Mouse (Mus musculus): ENCODE measurements around the gene Mllt3.
A peak's percentile ranks its signal among the peaks of the same experiment; 100 is the strongest.
"Not testable (repeated sequence)": the region's sequence is repeated elsewhere in the genome, so short reads cannot be mapped to it uniquely, and the experiment has no call there.

Gene Mllt3

DNA sequence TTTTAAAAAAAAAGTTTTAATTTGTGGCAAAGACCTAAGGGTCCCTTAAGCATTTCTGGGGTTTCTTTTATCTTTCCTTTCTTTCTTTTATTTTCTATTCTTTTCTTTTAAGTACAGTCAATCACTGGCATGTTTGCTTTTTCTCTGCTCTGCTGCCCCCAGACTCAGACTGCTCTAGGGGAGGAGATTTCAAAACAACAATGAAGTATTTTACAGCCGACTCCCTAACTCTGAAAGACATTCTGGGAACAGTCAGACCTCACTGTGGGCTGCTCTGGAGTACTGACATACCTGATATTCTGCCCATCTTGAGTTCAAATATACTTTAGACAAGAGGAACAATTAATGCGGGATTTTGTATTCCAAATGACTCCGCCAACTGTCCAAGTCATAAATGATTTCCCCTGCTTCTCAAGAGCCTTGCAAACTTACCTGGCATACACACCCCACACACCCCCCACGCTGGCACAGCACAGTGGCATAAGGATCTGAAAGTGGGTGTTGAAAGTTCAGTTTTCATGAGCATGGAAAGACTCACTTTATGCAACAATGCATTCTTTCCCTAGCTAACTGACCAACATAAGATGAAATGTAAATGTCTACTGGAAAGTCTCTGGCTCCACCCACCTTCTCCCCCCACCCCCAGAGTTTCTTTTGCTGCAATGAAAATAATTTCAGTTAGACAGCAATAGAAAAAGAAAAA is 21.1 kb downstream of the Mllt3 start:
- no peak for DNase-seq

GRCm38 (mm10) chr4:88010441-88010840 is 22.7 kb downstream of the Mllt3 start:
- DNase-seq = no peak

GRCm38 (mm10) chr4:88005801-88006200 is 27.4 kb downstream of the Mllt3 start:
- no peak for DNase-seq

DNA sequence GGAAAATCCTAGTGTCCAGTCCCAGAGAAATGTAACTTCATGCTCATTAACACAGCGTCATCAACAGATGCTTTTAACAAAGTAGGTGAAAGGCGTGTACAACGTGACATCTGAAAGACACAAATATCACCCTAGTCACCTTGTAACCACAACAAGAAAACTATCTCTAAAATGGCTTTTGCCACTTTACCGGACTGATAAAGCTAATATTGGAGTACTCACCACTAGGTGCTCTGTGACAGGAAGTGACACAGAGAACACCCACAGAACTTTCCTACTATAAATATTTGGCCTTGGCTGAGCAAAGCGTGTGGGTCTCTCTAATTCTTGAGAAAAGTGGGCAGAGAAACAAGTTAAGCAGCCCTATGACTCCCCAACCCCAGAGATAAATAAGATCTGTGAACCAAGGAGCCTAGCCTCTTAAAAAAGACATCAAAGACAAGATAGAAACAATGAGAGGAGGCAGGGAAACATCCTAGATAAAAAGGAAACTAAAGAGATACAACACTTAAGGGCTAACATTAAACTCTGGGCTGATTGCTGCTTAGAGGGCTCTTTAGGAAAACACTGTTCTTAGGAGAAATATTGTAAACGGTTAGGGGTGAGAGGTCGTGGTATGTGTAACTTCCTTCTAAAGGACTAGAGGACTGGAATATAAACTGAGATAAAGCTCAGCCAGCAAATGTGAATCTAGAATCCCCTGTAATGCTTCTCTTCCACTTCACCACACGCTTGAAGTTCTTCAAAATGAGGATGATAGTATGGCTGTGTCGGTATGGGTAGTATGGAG is 29.8 kb downstream of the Mllt3 start:
- DNase-seq = no peak

GRCm38 (mm10) chr4:87991710-87992109 is 41.5 kb downstream of the Mllt3 start:
- DNase-seq = peak; percentile 24 to 32

DNA sequence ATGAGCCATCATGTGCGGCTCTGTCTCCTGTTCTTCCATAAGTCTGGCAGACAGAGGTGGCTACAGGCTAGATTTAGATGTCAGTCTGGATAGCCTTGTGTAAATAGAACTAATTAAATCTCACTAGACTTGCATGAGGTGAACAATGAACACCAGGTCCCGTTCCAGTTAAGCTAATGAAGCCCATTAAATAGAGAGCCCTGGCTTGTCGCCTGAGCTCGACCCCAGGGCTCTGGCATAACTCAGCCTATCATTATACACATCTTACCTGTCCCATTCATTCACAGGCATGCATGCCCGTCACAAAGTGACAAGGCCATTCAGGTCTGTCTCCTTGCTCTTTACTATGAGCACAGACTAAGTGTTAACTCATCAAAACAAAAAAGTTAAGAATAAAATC is 42.2 kb downstream of the Mllt3 start:
- no peak for DNase-seq

DNA sequence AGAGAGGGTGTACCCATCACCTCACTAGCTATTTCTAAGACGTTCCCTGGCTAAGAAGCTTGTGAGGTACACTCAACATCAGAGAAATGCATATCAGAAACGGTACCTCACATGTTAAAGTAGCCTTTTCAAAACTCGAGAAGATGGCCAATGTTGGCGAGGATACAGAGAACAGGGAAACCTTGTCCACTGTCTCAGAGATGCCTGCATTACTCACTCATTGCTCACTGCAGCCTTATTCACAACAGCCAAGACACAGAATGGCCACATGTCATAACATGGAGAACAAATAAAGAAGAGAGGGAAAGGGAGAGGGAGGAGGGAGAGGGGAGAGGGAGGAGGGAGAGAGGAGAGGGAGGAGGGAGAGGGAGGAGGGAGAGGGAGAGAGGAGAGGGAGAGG is 47.9 kb downstream of the Mllt3 start:
- DNase-seq = no peak

- DNase-seq = peak; percentile 42 to 52
Observed at GRCm38 (mm10) chr4:87984589-87984988, 48.6 kb downstream of the Mllt3 start.

DNA sequence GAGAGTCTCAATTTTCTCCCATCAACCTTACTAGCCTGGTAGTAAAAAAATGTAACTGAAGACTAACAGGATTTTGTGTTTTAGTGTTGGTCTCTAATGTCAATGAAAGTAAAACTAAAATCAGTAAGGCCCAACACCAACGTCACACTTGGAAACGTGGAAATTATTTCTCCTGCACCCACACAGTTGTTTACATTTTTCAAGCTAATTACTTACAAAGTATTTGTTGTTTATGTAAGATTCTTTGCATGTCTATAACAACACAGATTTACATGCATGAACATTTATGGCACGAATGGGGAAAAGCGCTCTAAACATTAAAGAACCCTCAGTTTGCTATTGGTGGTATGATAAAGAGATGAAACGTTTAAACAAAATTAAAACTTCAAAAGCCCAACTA is 49.1 kb downstream of the Mllt3 start:
- DNase-seq = no peak

DNA sequence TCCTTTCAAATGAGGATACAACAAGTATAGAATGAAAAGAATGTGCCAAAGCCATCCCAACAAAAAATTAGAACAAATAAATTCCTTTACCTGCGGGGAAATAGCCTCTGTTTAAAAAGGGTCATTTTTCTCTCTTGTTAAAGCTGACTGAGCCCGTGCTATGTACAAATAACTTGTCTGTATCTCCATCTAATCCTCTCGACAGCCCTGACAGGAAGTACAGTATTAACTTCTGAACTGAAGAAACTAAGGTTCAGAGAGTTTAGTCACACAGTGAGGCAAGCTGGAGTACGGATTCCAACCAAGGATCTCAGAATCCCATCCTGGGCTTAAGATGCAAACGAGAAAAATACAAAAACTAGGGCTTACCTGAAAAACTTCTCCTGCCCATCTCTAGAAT is 50.6 kb downstream of the Mllt3 start:
- DNase-seq = no peak

DNA sequence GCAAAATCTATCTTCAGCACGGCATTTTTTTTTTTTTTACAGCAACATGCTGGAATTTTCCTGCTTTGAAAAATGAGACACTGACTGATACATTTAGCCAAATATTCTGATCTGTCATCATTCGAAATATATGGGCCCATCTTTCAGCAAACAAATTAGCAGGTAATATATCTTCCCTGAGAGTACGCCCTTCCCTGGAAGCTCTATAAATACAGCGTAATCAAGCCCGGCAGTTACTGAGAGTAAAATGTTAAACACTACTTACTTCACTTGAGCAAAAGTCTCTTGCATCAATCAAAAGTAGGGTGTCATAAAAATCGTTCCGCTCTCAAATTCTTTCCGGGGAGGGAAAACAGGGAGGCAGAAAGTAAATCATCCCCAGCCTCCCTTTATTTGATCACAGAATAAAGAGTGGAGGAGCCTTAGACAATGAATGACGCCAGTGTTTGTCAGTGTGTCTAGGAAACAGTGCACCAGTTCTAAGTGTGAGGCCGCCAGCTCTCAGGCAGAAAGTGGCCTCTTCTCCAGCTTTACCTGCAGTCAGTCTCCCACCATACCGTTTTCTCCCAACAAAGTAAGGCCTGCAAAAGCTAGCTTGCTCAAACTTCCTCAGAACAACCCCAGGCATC is 55.2 kb downstream of the Mllt3 start:
- DNase-seq = no peak

- DNase-seq = no peak
Observed at GRCm38 (mm10) chr4:87965836-87966235, 67.3 kb downstream of the Mllt3 start.

DNA sequence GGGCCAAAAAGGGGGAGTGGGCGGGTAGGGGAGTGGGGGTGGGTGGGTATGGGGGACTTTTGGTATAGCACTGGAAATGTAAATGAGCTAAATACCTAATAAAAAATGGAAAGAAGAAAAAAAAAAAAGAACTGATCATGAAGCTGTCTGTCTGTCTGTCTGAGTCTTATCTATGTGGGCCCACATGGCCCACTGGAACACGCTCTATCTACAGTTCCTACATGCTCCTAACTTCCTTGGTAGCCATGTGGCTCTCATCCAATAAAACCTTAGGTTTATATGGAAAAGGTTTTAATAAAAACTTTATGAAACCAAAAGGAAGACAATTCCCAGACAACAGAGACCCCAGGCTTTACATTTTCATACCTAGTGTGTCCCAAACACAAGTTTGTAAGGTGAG is 68.3 kb downstream of the Mllt3 start:
- not testable (repeated sequence) for DNase-seq

GRCm38 (mm10) chr4:87963773-87964076 is 69.4 kb downstream of the Mllt3 start:
- DNase-seq = no peak

DNA sequence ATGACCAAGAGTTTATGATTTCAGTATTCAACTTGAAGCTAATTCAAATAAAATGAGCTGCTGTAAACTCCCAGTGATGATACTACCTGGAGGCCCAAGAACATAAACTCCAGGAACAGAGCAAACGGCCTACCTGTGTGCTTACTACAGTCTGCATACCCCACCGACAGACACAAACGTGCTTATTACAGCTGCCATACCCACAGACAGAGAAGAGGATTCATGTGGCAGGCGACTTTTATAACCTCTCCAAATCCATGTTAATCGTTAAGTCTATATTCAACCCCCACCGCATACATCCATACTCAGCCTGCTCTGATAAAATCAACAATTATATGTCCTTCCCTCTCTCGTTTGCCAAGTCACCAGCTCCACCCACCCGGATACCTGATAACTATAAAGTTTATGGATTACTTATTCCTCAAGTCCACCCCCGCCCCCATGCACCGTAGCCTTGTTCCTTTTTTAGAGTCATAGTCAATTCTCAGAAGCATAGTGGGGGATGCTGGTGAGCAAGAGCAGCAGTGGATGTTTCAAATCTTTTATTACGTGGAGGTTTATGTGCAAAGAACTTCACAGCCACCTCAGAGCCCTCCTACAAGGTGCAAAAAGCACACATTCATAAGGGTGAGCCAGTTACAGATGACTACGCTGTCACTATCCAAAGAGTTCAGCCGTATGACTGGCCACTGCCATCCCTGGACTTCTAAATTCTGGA is 70.0 kb downstream of the Mllt3 start:
- DNase-seq = peak in 1 of 2 experiments; percentile 13

- DNase-seq = no peak
Observed at GRCm38 (mm10) chr4:87961872-87962271, 71.3 kb downstream of the Mllt3 start.

DNA sequence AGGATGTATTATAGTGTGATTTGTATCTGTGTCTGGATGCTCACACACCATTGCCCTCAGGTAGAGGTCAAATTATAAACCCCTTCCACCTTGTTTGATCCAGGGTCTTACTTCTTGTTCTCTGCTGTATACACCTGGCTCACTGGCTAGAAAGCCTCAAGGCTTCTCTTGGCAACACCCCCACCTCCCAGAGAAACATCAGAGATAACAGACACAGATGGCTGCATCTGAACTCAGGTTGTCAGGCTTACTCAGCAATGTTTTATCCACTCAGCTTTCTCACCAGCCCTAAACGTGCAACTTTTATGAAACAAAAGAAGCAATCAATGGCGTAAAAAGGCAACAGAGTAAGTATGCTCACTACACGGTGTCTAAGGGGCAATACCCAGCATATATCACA is 75.3 kb downstream of the Mllt3 start:
- no peak for DNase-seq

DNA sequence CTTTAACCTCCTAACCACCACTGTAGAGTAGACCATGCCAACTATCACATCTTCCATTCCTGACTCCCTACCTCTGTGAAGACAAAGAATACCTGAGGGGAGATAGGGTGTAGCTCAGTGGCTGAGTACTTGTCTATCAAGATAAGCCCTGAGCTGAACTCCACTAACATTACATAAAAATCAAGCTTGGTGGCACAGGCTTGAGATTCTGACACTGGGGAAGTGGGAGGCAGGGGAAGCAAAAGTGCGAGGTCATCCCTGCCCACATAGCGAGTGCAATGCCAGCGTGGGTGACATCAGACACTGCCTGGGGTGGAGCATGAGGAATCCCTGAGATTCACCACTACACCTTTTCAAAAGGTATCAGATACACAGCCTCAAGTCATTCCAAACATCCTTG is 76.0 kb downstream of the Mllt3 start:
- DNase-seq = no peak

DNA sequence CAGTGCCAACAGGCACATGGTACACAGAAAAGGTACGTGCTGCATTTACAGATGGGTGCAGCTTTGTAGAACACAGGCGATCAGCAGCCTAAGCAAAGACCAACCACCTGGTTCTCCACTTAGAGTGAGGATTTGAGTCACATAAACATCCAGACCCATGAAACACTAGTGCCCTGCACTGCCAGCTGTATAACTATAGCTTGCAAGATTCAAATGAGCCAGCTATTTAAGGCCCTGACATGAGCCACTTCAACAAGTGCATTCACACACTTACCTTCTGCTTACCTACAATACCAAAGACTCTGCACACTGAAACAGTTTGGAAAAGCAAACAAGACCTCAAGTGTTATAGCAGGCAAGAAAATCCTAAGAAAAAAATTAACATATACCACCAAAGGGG is 78.0 kb downstream of the Mllt3 start:
- DNase-seq = no peak

- no peak for DNase-seq
Observed at GRCm38 (mm10) chr4:87954421-87955083, 78.6 kb downstream of the Mllt3 start.

DNA sequence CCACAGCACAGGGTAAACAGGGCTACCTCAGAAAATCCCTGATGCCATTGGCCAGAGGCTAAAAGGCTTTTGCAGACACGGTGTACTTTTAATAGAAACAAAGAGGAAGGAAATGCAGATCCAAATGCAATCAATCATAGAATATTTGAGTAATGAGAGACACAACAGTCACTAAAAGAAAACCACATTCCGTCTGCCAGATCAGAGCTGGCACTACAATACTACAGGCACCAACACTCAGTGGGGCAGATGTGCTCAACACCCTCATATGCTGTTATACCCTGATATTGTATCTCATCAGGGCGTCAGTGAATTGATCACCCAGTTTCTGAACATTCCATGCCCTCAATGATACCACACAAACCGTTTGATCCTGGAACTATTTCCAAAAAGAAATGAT is 79.4 kb downstream of the Mllt3 start:
- DNase-seq = no peak

DNA sequence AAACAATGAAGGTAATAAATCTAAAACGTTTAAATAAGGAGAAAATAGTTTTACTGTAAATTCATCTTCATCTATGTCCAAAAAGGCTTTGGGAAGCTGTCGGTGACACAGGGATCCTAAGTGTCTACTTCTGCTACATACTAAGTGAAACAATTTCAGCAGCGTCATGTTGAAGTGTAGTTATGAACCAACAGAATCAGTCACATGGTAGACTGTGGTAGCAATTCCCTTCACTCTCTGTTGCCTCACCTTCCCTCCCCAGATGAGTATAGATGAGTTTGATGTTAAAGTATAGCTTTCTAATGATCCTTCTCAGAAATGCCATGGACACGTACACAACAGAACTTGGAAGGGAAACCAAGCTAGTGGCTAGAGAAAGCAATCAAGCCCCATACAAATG is 79.9 kb downstream of the Mllt3 start:
- no peak for DNase-seq

DNA sequence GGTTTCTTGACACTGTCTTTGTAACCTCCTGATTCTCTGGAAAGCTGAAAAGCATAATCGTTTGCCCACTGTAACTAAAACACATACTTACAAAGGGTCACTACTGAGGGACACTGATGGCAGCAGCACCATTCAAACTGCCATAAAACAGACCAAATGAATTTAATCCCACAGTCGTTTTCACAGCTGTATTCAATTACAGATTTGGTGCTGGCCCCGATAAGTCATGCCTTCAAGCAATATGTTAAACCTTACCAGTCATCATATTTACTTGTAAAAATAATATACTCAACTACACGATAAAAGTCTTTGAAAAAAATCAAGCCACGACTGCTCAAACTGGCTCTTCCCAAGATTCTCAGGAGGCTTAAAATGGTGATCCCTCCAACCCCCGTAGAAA is 83.7 kb downstream of the Mllt3 start:
- no peak for DNase-seq
